Mouse (Mus musculus) hindlimb bud, embryonic 11.5 days (tissue): ENCODE measurements around the gene Zmynd8.

Experiments used
- DNase-seq: peaks from one replicate; pipeline ENCODE4 v3.0.0-alpha.2; 2012; ENCODE audit warnings: low read depth, low spot score; ENCODE audit errors: extremely low spot score

Gene Zmynd8

DNA sequence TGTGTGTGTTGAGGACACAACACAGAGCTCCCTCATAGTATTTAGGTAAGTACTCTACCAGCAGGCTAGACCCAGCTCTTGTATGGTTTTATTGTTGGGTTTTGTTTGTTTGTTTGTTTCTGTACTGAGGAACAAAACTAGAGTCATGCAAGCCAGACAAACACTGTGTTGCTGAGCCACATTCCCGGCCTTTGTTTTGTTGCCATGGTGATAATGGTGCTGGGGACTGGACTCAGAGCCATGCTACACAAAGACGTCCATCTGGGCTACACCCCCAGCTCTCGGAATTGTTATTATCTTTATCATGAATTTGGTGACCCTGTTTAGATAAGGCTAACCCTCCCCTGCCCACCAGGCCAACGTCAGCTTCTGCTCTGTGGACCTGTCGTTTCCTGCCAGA is 140.3 kb downstream of the Zmynd8 start:
- no peak for DNase-seq

- DNase-seq, result no peak
Measured at GRCm38 (mm10) chr2:165757799-165758198, 141.0 kb downstream of the Zmynd8 start.

- DNase-seq, result no peak
Measured at GRCm38 (mm10) chr2:165752704-165753103, 146.1 kb downstream of the Zmynd8 start.

DNA sequence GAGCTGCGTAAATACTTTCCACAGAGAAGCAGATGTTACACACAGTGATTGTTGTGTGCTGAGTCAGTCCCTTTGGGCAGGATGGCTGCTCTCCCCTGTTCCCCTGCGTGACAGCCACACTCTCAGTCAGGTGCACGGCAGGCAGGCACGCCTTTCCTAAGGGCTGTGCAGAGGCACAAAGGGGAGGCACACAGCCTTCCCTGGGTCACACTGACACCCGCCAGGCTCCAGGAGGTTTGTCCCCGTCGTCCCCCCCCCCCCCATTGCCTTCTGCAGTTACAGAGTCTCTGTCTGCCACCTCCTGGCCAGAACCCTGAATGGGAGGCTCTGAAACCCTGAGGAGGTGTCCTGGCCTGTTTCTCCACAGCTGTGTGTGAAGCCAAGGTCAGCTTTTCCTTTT is 147.7 kb downstream of the Zmynd8 start:
- DNase-seq, result no peak

- DNase-seq, result no peak
Measured at GRCm38 (mm10) chr2:165748426-165748825, 150.4 kb downstream of the Zmynd8 start.

DNA sequence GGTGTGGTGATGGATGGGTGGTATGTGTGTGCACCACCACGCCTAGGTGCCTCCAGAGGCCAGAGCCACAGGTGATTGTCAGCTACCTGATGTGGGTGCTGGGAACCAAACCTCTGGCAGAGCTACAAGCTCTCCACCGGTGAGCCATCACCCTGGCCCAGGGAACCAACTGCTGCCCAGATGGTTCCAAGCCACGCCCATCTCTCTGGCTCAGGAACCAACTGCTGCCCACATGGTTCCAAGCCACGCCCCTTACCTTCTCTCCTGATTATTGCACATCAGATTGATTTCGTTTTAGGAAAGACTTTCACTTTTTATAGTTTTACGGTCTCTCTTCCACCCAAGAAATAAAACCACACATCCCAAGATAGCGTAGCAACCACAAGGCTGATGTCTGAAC is 150.8 kb downstream of the Zmynd8 start:
- no peak for DNase-seq

DNA sequence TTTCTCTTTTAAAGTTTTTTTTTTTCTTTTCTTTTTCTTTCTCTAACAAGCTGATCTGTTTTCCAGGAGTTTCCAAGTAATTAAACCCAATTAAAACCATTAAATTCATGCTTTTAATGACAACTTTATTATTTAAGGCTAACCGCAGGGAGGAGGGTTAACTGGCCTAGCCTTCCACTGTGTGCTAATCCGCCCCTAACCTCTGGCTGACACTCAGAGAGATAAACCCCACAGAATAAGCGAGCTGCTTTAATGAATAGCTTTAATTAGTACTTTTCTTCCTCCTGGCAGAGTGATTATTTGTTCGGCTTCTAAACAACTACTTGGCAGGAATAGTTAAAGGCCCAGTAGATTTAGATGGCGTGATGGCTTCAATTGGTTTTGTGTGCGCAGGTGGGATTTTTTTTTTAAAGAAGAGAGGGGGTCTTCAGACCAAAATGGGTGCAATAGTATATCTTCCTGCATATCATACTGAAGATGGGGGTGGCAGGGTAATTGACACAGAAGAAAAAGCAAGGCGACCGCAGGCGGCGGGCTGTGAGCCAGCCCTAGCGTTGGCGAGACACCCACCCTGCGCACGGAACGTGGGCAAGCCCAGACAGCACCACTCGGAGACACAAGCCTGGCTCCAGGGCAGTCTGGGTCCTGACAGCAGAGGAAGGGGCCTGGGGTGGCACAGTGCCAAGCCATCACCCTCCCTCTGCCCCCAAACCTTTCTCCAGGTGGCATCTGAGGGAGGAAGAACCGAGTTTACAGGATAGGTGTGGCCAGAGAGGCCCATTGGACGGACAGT is 153.3 kb downstream of the Zmynd8 start:
- DNase-seq, result no peak

- no peak for DNase-seq
Measured at GRCm38 (mm10) chr2:165742210-165742786, 156.5 kb downstream of the Zmynd8 start.

DNA sequence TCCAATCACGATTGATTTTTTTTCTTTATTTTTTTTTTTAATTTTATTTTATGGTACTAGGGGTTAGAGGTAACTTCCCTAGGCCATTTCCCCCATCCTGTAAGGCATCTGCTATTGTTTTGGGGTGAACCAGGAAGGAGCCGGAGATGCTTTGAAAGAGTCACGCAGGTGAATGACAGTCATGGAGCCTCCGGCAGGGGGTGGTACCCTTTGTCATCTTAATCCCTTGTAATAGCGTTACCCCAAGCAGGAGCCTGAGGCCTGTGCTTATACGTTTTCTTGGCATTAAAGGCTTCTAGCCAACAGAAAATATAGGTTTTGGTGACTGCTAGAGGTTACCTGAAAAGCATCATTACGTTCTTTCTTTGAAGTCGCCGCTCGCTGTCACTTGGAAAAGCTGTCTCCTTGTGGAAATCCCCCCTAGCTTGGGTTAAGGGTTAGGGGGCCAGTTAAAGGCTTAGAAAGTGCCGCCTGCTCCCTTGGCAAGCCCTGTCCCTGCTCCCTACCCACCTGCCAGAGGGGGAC is 157.2 kb downstream of the Zmynd8 start:
- no peak for DNase-seq

- DNase-seq, result peak; percentile 18
Measured at GRCm38 (mm10) chr2:165740982-165741381, 157.8 kb downstream of the Zmynd8 start.

GRCm38 (mm10) chr2:165740381-165740780 is 158.4 kb downstream of the Zmynd8 start:
- DNase-seq, result no peak

- no peak for DNase-seq
Measured at GRCm38 (mm10) chr2:165736297-165736696, 162.5 kb downstream of the Zmynd8 start.
